Mouse (Mus musculus): Measurements from ENCODE around the gene Arid3c. TPM values are rescaled to one million over a fixed set of nuclear protein-coding genes. Genes with fewer than 3 reads are reported as not detected.
"Not testable (repeated sequence)": the region's sequence is repeated elsewhere in the genome, so short reads cannot be mapped to it uniquely, and the experiment has no call there.

Gene Arid3c
- polyA plus RNA-seq, 1 experiment from 2014 or later: 0.17 TPM

- ATAC-seq (replicated peaks; ENCODE audit: low FRiP score); H3K9me3 ChIP-seq (replicated peaks); H3K9ac ChIP-seq; H3K36me3 ChIP-seq; H3K4me1 ChIP-seq; H3K4me3 ChIP-seq (replicated peaks); H3K27me3 ChIP-seq; H3K27ac ChIP-seq: not testable (repeated sequence)
- H3K4me2 ChIP-seq: peak within 1 kb of the TSS; percentile 41
- WGBS: 69% methylated on average over 9 of the region's 10 CpGs
Measured at GRCm38 (mm10) chr4:41699783-41700182, 31.2 kb downstream of the Arid3c start, which contains the start of gene Il11ra1. Gene Il11ra1, plus strand, starts transcription at chr4:41699989.

- not testable (repeated sequence) for H3K36me3 ChIP-seq; ATAC-seq (replicated peaks; ENCODE audit: low FRiP score); H3K9ac ChIP-seq; H3K4me1 ChIP-seq; H3K4me3 ChIP-seq (replicated peaks); H3K9me3 ChIP-seq (replicated peaks); H3K27me3 ChIP-seq; H3K27ac ChIP-seq
- WGBS: 4% methylated on average over 26 of the region's 32 CpGs
- H3K4me2 ChIP-seq: peak overlapping the region; percentile 41
Measured at GRCm38 (mm10) chr4:41698421-41699016, 32.4 kb downstream of the Arid3c start.

GRCm38 (mm10) chr4:41696930-41697841, 33.8 kb downstream of the Arid3c start, which contains the start of gene Cntfr:
Gene Cntfr, minus strand, starts transcription at chr4:41697089.
- H3K4me1 ChIP-seq; H3K27me3 ChIP-seq; H3K27ac ChIP-seq; H3K9ac ChIP-seq; H3K36me3 ChIP-seq; ATAC-seq (replicated peaks; ENCODE audit: low FRiP score); H3K9me3 ChIP-seq (replicated peaks): not testable (repeated sequence)
- Histone ChIP-seq H3K4me3 (replicated peaks) (0 out of 2 replicates have a peak within 1 kb of the TSS, but pooled peaks have one; percentile 23), H3K4me2 (peak within 1 kb of the TSS; percentile 52)
- 16% methylated on average over 33 of the region's 40 CpGs for WGBS

GRCm38 (mm10) chr4:41696452-41696851, 34.5 kb downstream of the Arid3c start:
- not testable (repeated sequence) for H3K4me1 ChIP-seq; H3K9me3 ChIP-seq (replicated peaks); ATAC-seq (replicated peaks; ENCODE audit: low FRiP score); H3K27me3 ChIP-seq; H3K36me3 ChIP-seq; H3K9ac ChIP-seq; H3K27ac ChIP-seq; H3K4me3 ChIP-seq (replicated peaks); H3K4me2 ChIP-seq
- WGBS: 20% methylated on average over 15 of the region's 15 CpGs

- H3K27ac ChIP-seq; ATAC-seq (replicated peaks; ENCODE audit: low FRiP score); H3K4me1 ChIP-seq; H3K36me3 ChIP-seq; H3K27me3 ChIP-seq; H3K9me3 ChIP-seq (replicated peaks); H3K9ac ChIP-seq: not testable (repeated sequence)
- WGBS: 4% methylated on average over 13 of the region's 38 CpGs
- Histone ChIP-seq H3K4me2 (peak overlapping the region; percentile 52), H3K4me3 (replicated peaks) (peak overlapping the region; percentile 23; the same call in 1 of the 2 replicates)
Measured at GRCm38 (mm10) chr4:41695800-41696199, 35.1 kb downstream of the Arid3c start.

GRCm38 (mm10) chr4:41693511-41693910, 37.4 kb downstream of the Arid3c start:
- H3K4me1 ChIP-seq; H3K36me3 ChIP-seq; ATAC-seq (replicated peaks; ENCODE audit: low FRiP score); H3K4me3 ChIP-seq (replicated peaks); H3K9ac ChIP-seq; H3K9me3 ChIP-seq (replicated peaks); H3K27ac ChIP-seq; H3K27me3 ChIP-seq: not testable (repeated sequence)
- 11% methylated on average over 4 of the region's 4 CpGs for WGBS
- peak overlapping the region; percentile 27 for H3K4me2 ChIP-seq

GRCm38 (mm10) chr4:41690014-41690413, 40.9 kb downstream of the Arid3c start:
- ATAC-seq (replicated peaks; ENCODE audit: low FRiP score); H3K4me3 ChIP-seq (replicated peaks); H3K36me3 ChIP-seq; H3K27ac ChIP-seq; H3K9ac ChIP-seq; H3K9me3 ChIP-seq (replicated peaks); H3K27me3 ChIP-seq; H3K4me1 ChIP-seq; H3K4me2 ChIP-seq: not testable (repeated sequence)
- no CpG with 5 or more reads among the region's 4 CpGs for WGBS

- ATAC-seq (replicated peaks; ENCODE audit: low FRiP score): not testable (repeated sequence)
Measured at GRCm38 (mm10) chr4:41688562-41688961, 42.4 kb downstream of the Arid3c start.

GRCm38 (mm10) chr4:41685882-41686492, 45.0 kb downstream of the Arid3c start:
- ATAC-seq (replicated peaks; ENCODE audit: low FRiP score); H3K36me3 ChIP-seq; H3K27ac ChIP-seq; H3K4me3 ChIP-seq (replicated peaks); H3K9ac ChIP-seq; H3K27me3 ChIP-seq; H3K9me3 ChIP-seq (replicated peaks); H3K4me2 ChIP-seq: not testable (repeated sequence)
- H3K4me1 ChIP-seq: peaks cover 30% of the 10 kb centered on the region
- WGBS: 30% methylated on average over 10 of the region's 10 CpGs

More at GRCm38 (mm10) chr4:41688562-41688961, 42.4 kb downstream of the Arid3c start:
- H3K27me3 ChIP-seq; H3K9me3 ChIP-seq (replicated peaks); H3K9ac ChIP-seq; H3K4me3 ChIP-seq (replicated peaks); H3K27ac ChIP-seq; H3K36me3 ChIP-seq; H3K4me2 ChIP-seq: not testable (repeated sequence)
- peaks cover 17% of the 10 kb centered on the region for H3K4me1 ChIP-seq
- 64% methylated on average over 1 of the region's 1 CpGs for WGBS

GRCm38 (mm10) chr4:41684931-41685453, 46.0 kb downstream of the Arid3c start:
- ATAC-seq (replicated peaks; ENCODE audit: low FRiP score); H3K9me3 ChIP-seq (replicated peaks): not testable (repeated sequence)
- WGBS: 2% methylated on average over 11 of the region's 14 CpGs

GRCm38 (mm10) chr4:41684131-41684930, 46.6 kb downstream of the Arid3c start:
- Histone ChIP-seq H3K4me3 (replicated peaks) (peak overlapping the region; percentile 21; the same call in 1 of the 2 replicates), H3K4me1 (peaks cover 45% of the 10 kb centered on the region), H3K4me2 (peak overlapping the region; percentile 50), H3K27ac (peak overlapping the region; percentile 72)
- not testable (repeated sequence) for H3K36me3 ChIP-seq; H3K27me3 ChIP-seq; H3K9me3 ChIP-seq (replicated peaks); H3K9ac ChIP-seq
- ATAC-seq (replicated peaks; ENCODE audit: low FRiP score): peak; percentile 36; the same call in 1 of the 2 replicates
- 2% methylated on average over 27 of the region's 27 CpGs for WGBS

More at GRCm38 (mm10) chr4:41684931-41685453, 46.0 kb downstream of the Arid3c start:
- H3K27me3 ChIP-seq; H3K9ac ChIP-seq; H3K36me3 ChIP-seq; H3K4me2 ChIP-seq; H3K4me3 ChIP-seq (replicated peaks): not testable (repeated sequence)
- Histone ChIP-seq H3K27ac (0 out of 2 replicates have a peak overlapping the region, but pooled peaks have one; percentile 48), H3K4me1 (peaks cover 39% of the 10 kb centered on the region)

Measured in kidney, embryonic 15.5 days (tissue).